Mouse (Mus musculus) ZHBTc4 (cell line): ENCODE measurements around the gene Gmps.

Experiments
- DNase-seq: peaks from one replicate; pipeline ENCODE4 v3.0.0-alpha.2; 2011; ENCODE audit warnings: low read depth, low spot score

Gene Gmps

DNA sequence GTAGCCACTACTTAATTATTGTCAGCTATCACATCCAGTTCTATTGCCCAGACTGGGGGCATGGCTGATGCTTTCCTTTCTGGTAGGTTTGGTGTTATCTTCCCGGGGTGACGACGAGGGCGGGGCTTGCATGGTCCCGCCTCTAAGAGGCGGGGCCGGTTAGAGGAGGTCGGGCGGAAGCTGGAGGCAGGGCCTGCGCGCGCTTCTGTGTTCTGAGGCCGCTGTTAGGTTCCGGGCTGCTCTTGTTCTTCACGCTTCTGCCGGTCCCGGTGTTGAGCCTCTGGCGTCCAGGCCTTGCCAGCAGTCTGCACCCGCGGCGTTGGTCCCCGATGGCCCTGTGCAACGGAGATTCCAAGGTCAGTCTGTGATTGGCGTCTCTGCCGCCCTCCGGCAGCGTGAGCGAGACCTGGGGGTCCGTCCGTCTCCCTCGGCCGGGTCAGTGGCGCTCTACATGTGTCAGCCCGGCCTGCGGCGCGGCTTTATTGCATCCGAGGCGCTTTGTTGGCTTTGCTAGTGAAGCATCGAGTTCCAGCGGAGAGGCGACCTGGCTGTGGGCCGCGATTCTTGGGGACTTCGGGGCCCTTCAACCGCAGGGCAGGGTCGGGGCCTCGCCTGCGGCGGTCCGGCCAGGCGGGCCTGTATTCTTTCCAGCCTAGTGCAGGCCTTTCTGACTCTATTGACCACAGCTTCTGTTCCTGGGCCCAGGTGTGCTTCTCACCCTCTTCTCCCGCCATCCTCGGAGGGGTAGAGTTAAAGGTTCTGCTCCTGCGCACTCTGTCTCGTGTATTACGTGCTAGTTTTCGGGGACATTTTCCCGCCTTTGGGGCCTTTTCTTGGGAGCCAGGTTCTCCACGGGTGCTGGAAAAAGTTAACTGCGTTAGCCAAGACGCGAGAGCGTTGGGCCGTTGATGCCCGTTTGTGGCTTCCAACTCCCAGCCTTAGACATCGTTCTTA is at the start of gene Gmps:
Gene Gmps, plus strand, starts transcription at position 152 of the 954 bp plus-strand sequence.
- DNase-seq, result peak; percentile 97

- peak; percentile 91 for DNase-seq
Observed at GRCm38 (mm10) chr3:63928878-63929859, 46.7 kb upstream of the Gmps start, which contains the start of gene E130311K13Rik. Gene E130311K13Rik, minus strand, starts transcription at chr3:63929472.

- DNase-seq, result no peak
Observed at GRCm38 (mm10) chr3:63938928-63939327, 37.0 kb upstream of the Gmps start.

GRCm38 (mm10) chr3:63941204-63941850 is 34.6 kb upstream of the Gmps start:
- DNase-seq, result no peak

GRCm38 (mm10) chr3:63949837-63950236 is 26.1 kb upstream of the Gmps start:
- DNase-seq, result no peak

- peak; percentile 8 for DNase-seq
Observed at GRCm38 (mm10) chr3:63963421-63964099, 12.3 kb upstream of the Gmps start.

- peak; percentile 99 for DNase-seq
Observed at GRCm38 (mm10) chr3:63964100-63964921, 11.6 kb upstream of the Gmps start, which contains the start of gene Slc33a1. Gene Slc33a1, minus strand, starts transcription at chr3:63964768.

- no peak for DNase-seq
Observed at GRCm38 (mm10) chr3:63964922-63965249, 11.0 kb upstream of the Gmps start.

DNA sequence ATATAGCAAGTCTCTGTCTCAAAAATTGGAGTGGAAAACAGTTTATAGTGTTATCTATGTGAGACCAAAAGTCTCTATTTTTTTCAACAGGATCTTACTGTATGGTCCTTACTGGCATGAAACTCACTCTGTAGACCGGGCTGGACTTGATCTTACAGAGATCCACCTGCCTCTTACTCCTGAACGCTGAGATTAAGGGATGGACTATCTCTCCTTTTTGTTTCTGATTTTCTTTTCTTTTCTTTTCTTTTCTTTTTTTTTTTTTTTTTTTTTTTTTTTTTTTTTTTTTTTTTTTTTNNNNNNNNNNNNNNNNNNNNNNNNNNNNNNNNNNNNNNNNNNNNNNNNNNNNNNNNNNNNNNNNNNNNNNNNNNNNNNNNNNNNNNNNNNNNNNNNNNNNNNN is 10.0 kb upstream of the Gmps start:
- no peak for DNase-seq

- no peak for DNase-seq
Observed at GRCm38 (mm10) chr3:63977895-63978294, 2.0 kb downstream of the Gmps start.

DNA sequence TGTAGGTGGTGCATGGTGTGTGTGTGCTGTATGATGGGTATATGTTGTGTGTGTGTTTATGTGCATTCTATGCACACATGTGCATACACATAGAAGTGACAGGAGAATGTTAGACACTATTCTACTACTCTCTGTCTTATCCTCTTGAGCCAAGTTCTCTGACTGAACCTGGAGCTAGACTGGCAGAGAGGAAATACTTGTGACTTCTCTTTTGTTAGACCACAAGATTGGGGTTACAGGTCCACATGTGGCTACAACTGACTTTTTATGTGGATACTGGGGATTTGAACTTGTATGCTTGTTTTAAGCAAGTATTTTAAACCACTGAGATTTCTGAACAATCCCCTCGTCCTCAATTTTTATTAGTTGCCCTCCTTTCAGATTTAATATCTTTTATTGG is 10.8 kb downstream of the Gmps start:
- DNase-seq, result no peak

GRCm38 (mm10) chr3:63988722-63989440 is 13.0 kb downstream of the Gmps start:
- no peak for DNase-seq

GRCm38 (mm10) chr3:64021436-64021835 is 45.5 kb downstream of the Gmps start:
- no peak for DNase-seq

GRCm38 (mm10) chr3:64021867-64022266 is 46.0 kb downstream of the Gmps start:
- DNase-seq, result no peak

- DNase-seq, result no peak
Observed at GRCm38 (mm10) chr3:64029846-64030245, 53.9 kb downstream of the Gmps start.

- DNase-seq, result no peak
Observed at GRCm38 (mm10) chr3:64038136-64038841, 62.4 kb downstream of the Gmps start.

GRCm38 (mm10) chr3:64039818-64040784 is 64.2 kb downstream of the Gmps start:
- peak; percentile 88 for DNase-seq
